In genomic region chr8:79381771-79382170, GRCm38 (mm10) we compare ENCODE assay signal across 10 mouse cellular contexts. TPM values are rescaled to one million over a fixed set of nuclear protein-coding genes. Genes with fewer than 3 reads are reported as not detected.
DNase-seq lines count a peak whose midpoint lies in the region; ATAC-seq and TF ChIP-seq lines count a peak whose summit lies in the region.
"Had no signal": no experiment of that assay in that cellular context is flagged by ENCODE, and none has a peak within 500 bp of the region (broad histone marks: within the 10 kb centered on the region; RNA-seq: fewer than 3 reads in every experiment).

No protein-coding gene starts in this region.

- H3K27me3 ChIP-seq in heart, adult 2 months (ENCODE audit: control insufficient read depth, insufficient read depth, low read length) = no peaks in the 10 kb centered on the region
- H3K27me3 ChIP-seq in lung, embryonic 15.5 days = no peaks in the 10 kb centered on the region
- no peaks in the 10 kb centered on the region for H3K27me3 ChIP-seq in forebrain, embryonic 12.5 days
- no peaks in the 10 kb centered on the region for H3K27me3 ChIP-seq in limb, embryonic 11.5 days (ENCODE audit: control insufficient read depth, insufficient read depth, low read length)
- H3K27me3 ChIP-seq: heart, embryonic 13.5 days; midbrain, embryonic 13.5 days had no signal

- WGBS in heart, adult 2 months = 33% methylated on average over 6 of the region's 6 CpGs
- 56% methylated on average over 6 of the region's 6 CpGs for WGBS in lung, embryonic 15.5 days
- WGBS in lung, adult 2 months = 61% methylated on average over 6 of the region's 6 CpGs
- 47% methylated on average over 6 of the region's 6 CpGs for WGBS in forebrain, embryonic 12.5 days
- WGBS in limb, embryonic 11.5 days = 6% methylated on average over 6 of the region's 6 CpGs

- peak; percentile 52; the same call in 1 of the 2 replicates for ATAC-seq in lung, embryonic 15.5 days (ENCODE audit: borderline replicate concordance, extremely low read depth, low FRiP score, low TSS enrichment)
- peak; percentile 67 for ATAC-seq in forebrain, embryonic 12.5 days (ENCODE audit: low FRiP score)
- peak; percentile 70; the same call in 1 of the 2 replicates for ATAC-seq in limb, embryonic 11.5 days (ENCODE audit: insufficient number of reproducible peaks, low FRiP score, low TSS enrichment, low read depth)
- ATAC-seq: midbrain, embryonic 13.5 days had no signal

- H3K36me3 ChIP-seq in heart, adult 2 months (ENCODE audit: control insufficient read depth, insufficient read depth, low read length) = peaks cover 14% of the 10 kb centered on the region
- peaks cover 6% of the 10 kb centered on the region; the same call in 1 of the 2 replicates for H3K36me3 ChIP-seq in lung, embryonic 15.5 days
- peaks cover 3% of the 10 kb centered on the region; the same call in 1 of the 2 replicates for H3K36me3 ChIP-seq in forebrain, embryonic 12.5 days (replicated peaks)
- H3K36me3 ChIP-seq in limb, embryonic 11.5 days (ENCODE audit: control insufficient read depth, insufficient read depth, low read length) = no peaks in the 10 kb centered on the region; the same call in 1 of the 2 replicates

- H3K79me2 ChIP-seq in heart, adult 2 months (replicated peaks; ENCODE audit: control insufficient read depth, insufficient read depth, low read length) = peaks cover 3% of the 10 kb centered on the region

- intact Hi-C loops in heart, adult 2 months (cut with DNase I) = loop anchor here (1.0 kb wide), 1 partner anchor 18 kb away; the partner anchor contains the start of gene Smad1
- intact Hi-C loops in heart, postnatal 36 days (cut with DNase I) = loop anchor here (5.0 to 10.0 kb wide), 2 partner anchors 84 to 357 kb away; partner anchors contain the start of gene Zfp827

- DNase-seq in heart, adult 2 months = no peak
- no peak for DNase-seq in heart, postnatal 36 days
- no peak for DNase-seq in lung, adult 2 months
- peak; percentile 47 for DNase-seq in limb, embryonic 11.5 days (ENCODE audit: low spot score)
- DNase-seq in liver = no peak
- no peak for DNase-seq in cerebellum, postnatal 10 days

- peak overlapping the region; percentile 55 for H3K27ac ChIP-seq in heart, adult 2 months
- H3K27ac ChIP-seq in lung, embryonic 15.5 days = no peak overlapping the region
- no peak overlapping the region for H3K27ac ChIP-seq in forebrain, embryonic 12.5 days
- H3K27ac ChIP-seq in limb, embryonic 11.5 days (replicated peaks; ENCODE audit: low read depth, low read length) = no peak overlapping the region
- H3K27ac ChIP-seq: heart, embryonic 13.5 days; midbrain, embryonic 13.5 days had no signal

- no peaks in the 10 kb centered on the region for H3K9me3 ChIP-seq in lung, embryonic 15.5 days
- 0 out of 2 replicates have a peak, but pooled peaks cover 3% of the 10 kb centered on the region for H3K9me3 ChIP-seq in forebrain, embryonic 12.5 days
- no peaks in the 10 kb centered on the region for H3K9me3 ChIP-seq in limb, embryonic 11.5 days (ENCODE audit: control insufficient read depth, low read length)
- H3K9me3 ChIP-seq: heart, embryonic 13.5 days; midbrain, embryonic 13.5 days had no signal

- no peak overlapping the region for H3K9ac ChIP-seq in heart, adult 2 months (ENCODE audit: low read depth, low read length)
- no peak overlapping the region for H3K9ac ChIP-seq in lung, embryonic 15.5 days
- H3K9ac ChIP-seq in forebrain, embryonic 12.5 days = no peak overlapping the region
- no peak overlapping the region for H3K9ac ChIP-seq in limb, embryonic 11.5 days (ENCODE audit: low read length)
- H3K9ac ChIP-seq: midbrain, embryonic 13.5 days had no signal

- peak; percentile 52; the same call in 1 of the 2 replicates for TF ChIP-seq POLR2A in heart, adult 2 months (IDR thresholded peaks at IDR 0.05; ENCODE audit: insufficient read depth, low read depth, low read length)
- TF ChIP-seq POLR2A in lung, adult 2 months (IDR thresholded peaks at IDR 0.05; ENCODE audit: borderline replicate concordance, extremely low read depth, low read depth, low read length) = no peak

- no peak overlapping the region for H3K4me2 ChIP-seq in lung, embryonic 15.5 days
- no peak overlapping the region for H3K4me2 ChIP-seq in forebrain, embryonic 12.5 days
- H3K4me2 ChIP-seq in limb, embryonic 11.5 days (ENCODE audit: low read depth, severe bottlenecking) = peak overlapping the region; percentile 3; the same call in 1 of the 2 replicates
- H3K4me2 ChIP-seq: heart, embryonic 13.5 days; midbrain, embryonic 13.5 days had no signal

- TF ChIP-seq CTCF in heart, adult 2 months (IDR thresholded peaks at IDR 0.05) = peak; percentile 33
- no peak for TF ChIP-seq CTCF in lung, adult 2 months (IDR thresholded peaks at IDR 0.05; ENCODE audit: insufficient read depth, low read length)

- no peak overlapping the region for H3K4me3 ChIP-seq in heart, adult 2 months
- no peak overlapping the region for H3K4me3 ChIP-seq in lung, embryonic 15.5 days
- H3K4me3 ChIP-seq in lung, adult 2 months (replicated peaks; ENCODE audit: extremely low read depth, low read depth, low read length) = no peak overlapping the region
- H3K4me3 ChIP-seq in forebrain, embryonic 12.5 days (replicated peaks) = no peak overlapping the region
- no peak overlapping the region for H3K4me3 ChIP-seq in limb, embryonic 11.5 days (ENCODE audit: low read depth, low read length)
- H3K4me3 ChIP-seq: heart, embryonic 13.5 days; midbrain, embryonic 13.5 days had no signal

- peaks cover 22% of the 10 kb centered on the region for H3K4me1 ChIP-seq in heart, adult 2 months (ENCODE audit: control insufficient read depth, insufficient read depth, low read length)
- H3K4me1 ChIP-seq in lung, embryonic 15.5 days = peaks cover 18% of the 10 kb centered on the region
- H3K4me1 ChIP-seq in lung, adult 2 months (ENCODE audit: control insufficient read depth, insufficient read depth, low read length) = 0 out of 2 replicates have a peak, but pooled peaks cover 2% of the 10 kb centered on the region
- peaks cover 61% of the 10 kb centered on the region for H3K4me1 ChIP-seq in forebrain, embryonic 12.5 days
- peaks cover 21% of the 10 kb centered on the region for H3K4me1 ChIP-seq in limb, embryonic 11.5 days (ENCODE audit: control insufficient read depth, insufficient read depth, low read length)

- peak; percentile 71; the same call in 1 of the 2 replicates for TF ChIP-seq EP300 in heart, adult 2 months (IDR thresholded peaks at IDR 0.05; ENCODE audit: insufficient read depth, low read depth, low read length)

RNA-seq across cellular contexts. Expression of gene Smad1, which starts 17.5 kb away (rescaled TPM):
- 10 to 100 TPM; 12.7 to 14.0 TPM for total RNA-seq in heart, adult 2 months (2021)
- polyA plus RNA-seq in heart, adult 2 months (2012; rRNA removed) = 18.0 and 18.7 TPM in 2 replicates
- 10 to 100 TPM; 16.2 to 18.0 TPM for total RNA-seq in heart, postnatal 36 days (2021)
- polyA plus RNA-seq in lung, embryonic 15.5 days (2015; fragmentation: Nextera tagmentation; extraction: Ambion mirVana) = 36.1 and 38.5 TPM in 2 replicates
- polyA plus RNA-seq in lung, adult 2 months (2012; rRNA removed) = 35.0 and 46.0 TPM in 2 replicates
- 63.7 and 63.8 TPM in 2 replicates for polyA plus RNA-seq in forebrain, embryonic 12.5 days (2016; fragmentation: Nextera tagmentation; extraction: Ambion mirVana)
- 50.4 and 53.3 TPM in 2 replicates for polyA plus RNA-seq in limb, embryonic 11.5 days (2014; fragmentation: Nextera tagmentation; extraction: Ambion mirVana)
